Comparison of ENCODE assay signal across 25 mouse cellular contexts in genomic region chr2:28059922-28060321, GRCm38 (mm10). TPM values are rescaled to one million over a fixed set of nuclear protein-coding genes. Genes with fewer than 3 reads are reported as not detected.
A peak's percentile ranks its signal among the peaks of the same experiment; 100 is the strongest.
DNase-seq lines count a peak whose midpoint lies in the region; ATAC-seq and TF ChIP-seq lines count a peak whose summit lies in the region.
"Had no signal": no experiment of that assay in that cellular context is flagged by ENCODE, and none has a peak within 500 bp of the region (broad histone marks: within the 10 kb centered on the region; RNA-seq: fewer than 3 reads in every experiment).

No protein-coding gene starts in this region.

- peak overlapping the region; percentile 97 for H3K27ac ChIP-seq in liver, embryonic 12.5 days
- H3K27ac ChIP-seq in liver, postnatal 0 days (ENCODE audit: low read depth): no peak overlapping the region
- peak overlapping the region; percentile 49 for H3K27ac ChIP-seq in liver, embryonic 14.5 days
- 0 out of 2 replicates have a peak overlapping the region, but pooled peaks have one; percentile 37 for H3K27ac ChIP-seq in liver, embryonic 16.5 days (ENCODE audit: low read length)
- H3K27ac ChIP-seq in forebrain, embryonic 10.5 days: no peak overlapping the region
- H3K27ac ChIP-seq: embryonic facial prominence, embryonic 13.5 days; embryonic facial prominence, embryonic 15.5 days; forebrain, embryonic 13.5 days; forebrain, embryonic 15.5 days had no signal

- no peak for ATAC-seq in liver, embryonic 12.5 days
- ATAC-seq in liver, postnatal 0 days: no peak
- no peak for ATAC-seq in liver, embryonic 14.5 days (ENCODE audit: insufficient read depth)
- no peak for ATAC-seq in liver, embryonic 16.5 days (ENCODE audit: low read depth)
- ATAC-seq: CD4-positive, CD25-positive, alpha-beta regulatory T cell, adult 4 months; forebrain, embryonic 13.5 days; forebrain, embryonic 15.5 days; forebrain, postnatal 0 days had no signal

- H3K4me1 ChIP-seq in liver, embryonic 12.5 days: peaks cover 44% of the 10 kb centered on the region
- H3K4me1 ChIP-seq in liver, postnatal 0 days (ENCODE audit: insufficient read depth): peaks cover 10% of the 10 kb centered on the region
- H3K4me1 ChIP-seq in liver, embryonic 14.5 days (replicated peaks; ENCODE audit: control insufficient read depth in 2 of 2, insufficient read depth in 2 of 2, low read length in 1 of 2): peaks cover 25 to 29% of the 10 kb centered on the region in 2 experiments
- H3K4me1 ChIP-seq in liver, embryonic 16.5 days (ENCODE audit: control insufficient read depth, low read depth, low read length): peaks cover 18% of the 10 kb centered on the region
- H3K4me1 ChIP-seq in forebrain, embryonic 10.5 days: no peaks in the 10 kb centered on the region
- H3K4me1 ChIP-seq: embryonic facial prominence, embryonic 13.5 days; embryonic facial prominence, embryonic 15.5 days; forebrain, embryonic 13.5 days; forebrain, embryonic 15.5 days had no signal

- H3K9ac ChIP-seq in liver, embryonic 12.5 days: peak overlapping the region; percentile 12; the same call in 1 of the 2 replicates
- no peak overlapping the region for H3K9ac ChIP-seq in liver, postnatal 0 days (replicated peaks)
- H3K9ac ChIP-seq in liver, embryonic 14.5 days (replicated peaks): no peak overlapping the region
- H3K9ac ChIP-seq in liver, embryonic 16.5 days (ENCODE audit: low read depth, low read length): no peak overlapping the region
- H3K9ac ChIP-seq: embryonic facial prominence, embryonic 13.5 days; embryonic facial prominence, embryonic 15.5 days; forebrain, embryonic 13.5 days; forebrain, embryonic 15.5 days; forebrain, postnatal 0 days had no signal

- TF ChIP-seq CTCF in liver, postnatal 0 days (IDR thresholded peaks at IDR 0.05; ENCODE audit: low read depth): no peak
- TF ChIP-seq CTCF in liver, embryonic 14.5 days (IDR thresholded peaks at IDR 0.05; ENCODE audit: low read depth): no peak

- DNase-seq in liver, postnatal 0 days: no peak
- DNase-seq in liver, embryonic 14.5 days (ENCODE audit: low read depth in 3 of 3, low spot score in 3 of 3): no peak
- DNase-seq in liver: no peak
- no peak for DNase-seq in forebrain, embryonic 10.5 days (ENCODE audit: extremely low spot score, low spot score)
- DNase-seq: adrenal gland, adult 2 months; adrenal gland, postnatal 10 days; adrenal gland, postnatal 25 days; B cell, adult 2 months; cerebellum, adult 11 months; cerebellum, adult 18-20 months; cerebellum, adult 8-10 months; cerebellum, adult 9-11 months; cerebellum, postnatal 14 days; cerebellum, postnatal 36 days; embryo, embryonic 11 days; forebrain, postnatal 0 days had no signal

- no peak overlapping the region for H3K4me3 ChIP-seq in liver, embryonic 12.5 days
- no peak overlapping the region for H3K4me3 ChIP-seq in liver, postnatal 0 days (ENCODE audit: low read depth, low read length)
- no peak overlapping the region for H3K4me3 ChIP-seq in liver, embryonic 14.5 days (ENCODE audit: insufficient read depth in 1 of 2, low read depth in 2 of 2, low read length in 2 of 2)
- H3K4me3 ChIP-seq in liver, embryonic 16.5 days (ENCODE audit: low read depth, low read length): no peak overlapping the region
- H3K4me3 ChIP-seq in forebrain, embryonic 10.5 days: no peak overlapping the region
- H3K4me3 ChIP-seq: embryonic facial prominence, embryonic 13.5 days; embryonic facial prominence, embryonic 15.5 days; erythroblast, embryonic 14.5 days; forebrain, embryonic 13.5 days; forebrain, embryonic 15.5 days had no signal

- 85% methylated on average over 1 of the region's 1 CpGs for WGBS in liver, embryonic 12.5 days (ENCODE audit: insufficient replicate concordance)
- WGBS in liver, postnatal 0 days (ENCODE audit: insufficient replicate concordance): 74% methylated on average over 1 of the region's 1 CpGs
- WGBS in liver, embryonic 14.5 days (ENCODE audit: insufficient replicate concordance): 46% methylated on average over 1 of the region's 1 CpGs
- WGBS in liver, embryonic 16.5 days (ENCODE audit: insufficient replicate concordance): 55% methylated on average over 1 of the region's 1 CpGs
- 100% methylated on average over 1 of the region's 1 CpGs for WGBS in forebrain, embryonic 10.5 days

- no peaks in the 10 kb centered on the region for H3K36me3 ChIP-seq in liver, embryonic 12.5 days
- H3K36me3 ChIP-seq in liver, postnatal 0 days (replicated peaks; ENCODE audit: insufficient read depth, low read length): no peaks in the 10 kb centered on the region
- H3K36me3 ChIP-seq in liver, embryonic 14.5 days (replicated peaks; ENCODE audit: control insufficient read depth, insufficient read depth, low read depth): no peaks in the 10 kb centered on the region
- H3K36me3 ChIP-seq in liver, embryonic 16.5 days (ENCODE audit: control insufficient read depth, insufficient read depth): no peaks in the 10 kb centered on the region
- H3K36me3 ChIP-seq in forebrain, embryonic 10.5 days (replicated peaks): no peaks in the 10 kb centered on the region
- H3K36me3 ChIP-seq: embryonic facial prominence, embryonic 13.5 days; embryonic facial prominence, embryonic 15.5 days; forebrain, embryonic 15.5 days; G1E had no signal

- no peaks in the 10 kb centered on the region for H3K27me3 ChIP-seq in liver, embryonic 12.5 days (replicated peaks)
- H3K27me3 ChIP-seq in liver, postnatal 0 days (ENCODE audit: insufficient read depth, low read length): no peaks in the 10 kb centered on the region
- no peaks in the 10 kb centered on the region for H3K27me3 ChIP-seq in liver, embryonic 14.5 days (ENCODE audit: control insufficient read depth, insufficient read depth, low read length)
- H3K27me3 ChIP-seq in liver, embryonic 16.5 days (ENCODE audit: control insufficient read depth, insufficient read depth, low read depth, low read length): no peaks in the 10 kb centered on the region
- H3K27me3 ChIP-seq in forebrain, embryonic 10.5 days (ENCODE audit: poor library complexity, severe bottlenecking): no peaks in the 10 kb centered on the region
- H3K27me3 ChIP-seq: embryonic facial prominence, embryonic 13.5 days; forebrain, embryonic 13.5 days; forebrain, embryonic 15.5 days had no signal

- H3K9me3 ChIP-seq in liver, embryonic 12.5 days (replicated peaks): no peaks in the 10 kb centered on the region
- no peaks in the 10 kb centered on the region for H3K9me3 ChIP-seq in liver, postnatal 0 days (ENCODE audit: low read length)
- no peaks in the 10 kb centered on the region for H3K9me3 ChIP-seq in liver, embryonic 14.5 days (ENCODE audit: control insufficient read depth, low read length)
- H3K9me3 ChIP-seq in liver, embryonic 16.5 days (replicated peaks; ENCODE audit: control insufficient read depth, low read length): no peaks in the 10 kb centered on the region
- H3K9me3 ChIP-seq in forebrain, embryonic 10.5 days: no peaks in the 10 kb centered on the region
- H3K9me3 ChIP-seq: embryonic facial prominence, embryonic 13.5 days; embryonic facial prominence, embryonic 15.5 days; forebrain, embryonic 13.5 days; forebrain, embryonic 15.5 days; G1E had no signal

- TF ChIP-seq EP300 in liver, postnatal 0 days (IDR thresholded peaks at IDR 0.05; ENCODE audit: low read depth): no peak
- TF ChIP-seq EP300 in liver, embryonic 14.5 days (IDR thresholded peaks at IDR 0.05; ENCODE audit: low read depth): no peak

- H3K4me2 ChIP-seq in liver, embryonic 12.5 days: no peak overlapping the region
- no peak overlapping the region for H3K4me2 ChIP-seq in liver, postnatal 0 days (ENCODE audit: low read depth, low read length)
- H3K4me2 ChIP-seq in liver, embryonic 14.5 days (ENCODE audit: low read depth): no peak overlapping the region
- no peak overlapping the region for H3K4me2 ChIP-seq in liver, embryonic 16.5 days (ENCODE audit: low read depth, low read length)
- H3K4me2 ChIP-seq: embryonic facial prominence, embryonic 13.5 days; embryonic facial prominence, embryonic 15.5 days; forebrain, embryonic 13.5 days; forebrain, embryonic 15.5 days had no signal

RNA-seq across cellular contexts. Expression of gene Fcnb, which starts 24.8 kb away (rescaled TPM):
- polyA plus RNA-seq in liver, embryonic 12.5 days (2016; fragmentation: Nextera tagmentation; extraction: Ambion mirVana): 6.0 and 8.5 TPM in 2 replicates
- 56.1 and 57.0 TPM in 2 replicates for polyA plus RNA-seq in liver, postnatal 0 days (2015; fragmentation: Nextera tagmentation; extraction: Ambion mirVana)
- polyA plus RNA-seq in liver, embryonic 14.5 days (2012; rRNA removed): 12.0 and 14.6 TPM in 2 replicates
- polyA plus RNA-seq in liver, embryonic 14.5 days (2014; fragmentation: Nextera tagmentation; extraction: Ambion mirVana): 28.4 and 29.9 TPM in 2 replicates
- 66.0 and 66.9 TPM in 2 replicates for polyA plus RNA-seq in liver, embryonic 16.5 days (2015; fragmentation: Nextera tagmentation; extraction: Ambion mirVana)
- not detected in 2 replicates for polyA plus RNA-seq in forebrain, embryonic 10.5 days (2016; fragmentation: Nextera tagmentation; extraction: Ambion mirVana)
- polyA plus RNA-seq: adrenal gland, adult 2 months; CD4-positive, CD25-positive, alpha-beta regulatory T cell, adult 4 months; embryonic facial prominence, embryonic 13.5 days; erythroblast, embryonic 14.5 days; forebrain, embryonic 13.5 days; forebrain, postnatal 0 days; G1E had no signal

Comparison
In these comparisons a context has a peak if more than half of its experiments do, and no peak if none do; other contexts are left out.
1. H3K27ac ChIP-seq: peak in liver, embryonic 12.5 days (single experiment), liver, embryonic 14.5 days (single experiment) and liver, embryonic 16.5 days (single experiment); none in liver, postnatal 0 days (single experiment) and forebrain, embryonic 10.5 days (single experiment).